Mouse (Mus musculus) urinary bladder, postnatal 0 days (tissue): ENCODE data around the gene Fbln7. TPM values are rescaled to one million over a fixed set of nuclear protein-coding genes. Genes with fewer than 3 reads are reported as not detected.

Experiments used
- microRNA-seq: library from miRNA; unstranded; fragments of <30 nt; microRNA quantifications from one replicate; pipeline ENCODE4, GENCODE M21; 2016
- polyA plus RNA-seq: library from polyadenylated mRNA; unstranded; fragments of >200 nt; fragmentation: Nextera tagmentation; extraction: Ambion mirVana; gene quantifications from 2 replicates; pipeline ENCODE4 v1.2.1, GENCODE M21; 2015

Fbln7 gene
- polyA plus RNA-seq, result 1.3 and 1.4 TPM in 2 replicates

GRCm38 (mm10) chr2:128862636-128863035 lies at the start of gene Fbln7:
Gene Fbln7, plus strand, starts transcription at chr2:128862981.

GRCm38 (mm10) chr2:128817786-128818681 lies 44.7 kb upstream of the Fbln7 start, which contains the start of gene Tmem87b:
Gene Tmem87b, plus strand, starts transcription at chr2:128818118.

GRCm38 (mm10) chr2:128943538-128944528 lies 81.1 kb downstream of the Fbln7 start, which contains the start of gene Zc3h8:
Gene Zc3h8, minus strand, starts transcription at chr2:128944077.

Small RNA genes within 50 kb of the gene (microRNA-seq; reads per million reads assigned to microRNA genes)
- not detected for gene Gm22859

Other genes with a start within 250 kb of the Fbln7 start
- 20.2 and 23.4 TPM in 2 replicates for gene Anapc1, start 175.6 kb upstream of the Fbln7 start, polyA plus RNA-seq
- 2.6 and 4.0 TPM in 2 replicates for gene Mertk, start 164.0 kb upstream of the Fbln7 start, polyA plus RNA-seq
- gene Tmem87b, start 44.9 kb upstream of the Fbln7 start, polyA plus RNA-seq, result 29.8 and 31.6 TPM in 2 replicates
- 2.8 and 3.2 TPM in 2 replicates for gene Zc3h8, start 81.1 kb downstream of the Fbln7 start, polyA plus RNA-seq
- gene Zc3h6, start 104.4 kb downstream of the Fbln7 start, polyA plus RNA-seq, result 2.2 and 2.7 TPM in 2 replicates
- gene Gm10762, start 104.7 kb downstream of the Fbln7 start, polyA plus RNA-seq, result 10.6 and 11.2 TPM in 2 replicates
- gene Vinac1, start 185.2 kb downstream of the Fbln7 start, polyA plus RNA-seq, result 0.12 and 0.16 TPM in 2 replicates
- 7.3 and 8.9 TPM in 2 replicates for gene Ttl, start 203.0 kb downstream of the Fbln7 start, polyA plus RNA-seq
- gene Polr1b, start 238.0 kb downstream of the Fbln7 start, polyA plus RNA-seq, result 8.3 and 8.7 TPM in 2 replicates